Mouse (Mus musculus): ENCODE measurements around the gene Eif3l.

DNA sequence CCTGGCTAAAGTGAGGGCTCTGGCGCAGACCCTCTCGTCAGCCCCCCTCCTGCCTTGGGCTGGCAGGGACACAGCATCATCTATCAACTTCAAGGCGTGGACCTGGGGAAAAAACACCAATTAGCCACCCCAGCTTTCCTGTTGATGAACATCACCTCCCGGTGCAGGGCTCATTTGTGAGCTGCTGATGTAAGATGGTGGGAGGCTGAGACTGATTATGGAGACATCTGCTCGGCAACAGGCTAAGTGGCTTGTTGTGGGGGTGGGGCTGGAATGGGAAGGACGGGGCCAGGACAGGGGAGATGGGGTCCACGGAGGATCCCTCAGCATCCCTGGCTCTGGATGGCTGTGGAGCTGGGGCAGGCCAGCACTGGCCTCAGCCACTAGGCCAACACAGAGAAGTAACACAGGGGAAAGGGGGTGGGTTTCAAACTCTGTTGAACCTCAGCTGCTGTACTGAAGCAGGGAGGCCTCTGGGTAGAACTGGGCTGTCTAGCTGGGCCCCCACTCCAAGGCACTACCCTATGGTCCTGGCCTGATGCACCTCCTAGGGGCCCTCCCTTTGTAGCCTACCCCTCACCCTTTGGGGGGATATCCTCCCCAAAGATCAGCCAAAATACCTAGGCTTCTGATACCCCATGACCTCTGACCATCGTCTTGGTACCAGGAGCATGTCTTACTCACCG, 24.7 kb upstream of the Eif3l start:
- no peak for TF ChIP-seq CTCF (IDR thresholded peaks at IDR 0.05; ENCODE audit: control insufficient read depth, insufficient read depth, low read length)
- no peak for TF ChIP-seq POLR2A (IDR thresholded peaks at IDR 0.05; ENCODE audit: borderline replicate concordance, control insufficient read depth, low read depth, low read length)

All from bone marrow, adult 2 months (tissue).